Mouse (Mus musculus): ENCODE measurements around the gene Wars. TPM values are rescaled to one million over a fixed set of nuclear protein-coding genes. Genes with fewer than 3 reads are reported as not detected.

Wars gene
- polyA plus RNA-seq, 1 experiment from 2014 or later: 67.3 TPM

DNA sequence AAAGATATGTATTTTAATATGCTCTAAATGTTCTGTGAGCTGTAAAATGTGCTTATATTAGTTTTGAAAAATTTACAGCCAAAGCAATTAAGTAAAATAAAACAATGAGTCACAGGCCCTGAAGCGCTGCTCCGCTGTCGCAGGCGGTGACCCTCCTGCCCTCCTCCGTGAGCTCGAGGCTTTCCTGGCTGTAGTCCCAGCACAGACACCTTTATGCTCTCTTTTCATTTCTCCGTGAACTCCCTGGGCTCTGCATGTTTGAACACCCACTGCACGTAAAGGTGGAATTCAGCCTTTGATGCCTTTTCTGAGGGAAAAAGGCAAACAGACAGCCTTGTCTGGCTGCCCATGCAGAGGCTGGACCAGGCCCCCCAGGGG is 10.3 kb upstream of the Wars start:
- ATAC-seq (replicated peaks; ENCODE audit: low FRiP score, low read depth) (no peak), DNase-seq (ENCODE audit: low spot score) (no peak)
- 40% methylated on average over 8 of the region's 8 CpGs for WGBS
- TF ChIP-seq CTCF (IDR thresholded peaks at IDR 0.05; ENCODE audit: low read depth): no peak
- Histone ChIP-seq H3K4me2 (ENCODE audit: low read length) (no peak overlapping the region), H3K27ac (no peak overlapping the region), H3K9me3 (replicated peaks; ENCODE audit: low read length) (no peaks in the 10 kb centered on the region), H3K27me3 (ENCODE audit: insufficient read depth, low read length) (no peaks in the 10 kb centered on the region), H3K36me3 (ENCODE audit: insufficient read depth, low read length) (no peaks in the 10 kb centered on the region), H3K4me1 (replicated peaks; ENCODE audit: insufficient read depth, low read length) (0 out of 2 replicates have a peak, but pooled peaks cover 8% of the 10 kb centered on the region), H3K9ac (ENCODE audit: low read depth, low read length) (no peak overlapping the region), H3K4me3 (replicated peaks; ENCODE audit: low read depth, low read length) (no peak overlapping the region)

DNA sequence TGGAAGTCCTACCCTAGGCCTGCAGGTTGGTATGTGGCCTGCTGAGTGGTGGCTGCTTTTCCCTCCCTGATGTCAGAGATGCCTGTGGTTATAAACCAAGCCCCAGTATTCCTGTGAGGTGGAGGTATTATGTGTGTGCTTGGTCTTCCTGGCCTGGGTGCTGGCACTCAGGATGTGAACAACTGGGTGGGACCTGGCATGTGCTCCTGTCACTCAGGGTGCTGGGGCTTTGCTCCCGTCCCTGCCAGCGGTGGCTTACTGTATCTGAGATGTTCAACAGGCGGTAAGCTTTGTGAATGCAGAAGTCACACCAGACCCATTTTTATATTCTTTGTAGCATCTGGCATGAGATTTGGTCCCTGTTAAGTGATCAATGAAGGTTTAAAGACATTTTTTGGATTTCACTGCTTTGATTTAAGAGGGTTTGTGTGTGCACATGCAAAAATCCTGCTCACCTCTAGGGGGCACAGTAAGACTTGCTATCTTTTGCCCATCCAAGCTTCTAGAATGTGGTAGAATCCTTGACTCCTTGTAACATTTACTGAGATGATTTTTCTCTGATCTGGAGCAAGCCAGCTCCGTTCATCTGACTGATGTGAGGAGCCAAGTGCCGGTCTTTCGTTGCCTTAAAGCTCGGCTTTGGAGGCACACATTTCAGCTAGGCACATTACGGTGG is 9.8 kb upstream of the Wars start:
- Histone ChIP-seq H3K27me3 (ENCODE audit: insufficient read depth, low read length) (no peaks in the 10 kb centered on the region), H3K9ac (ENCODE audit: low read depth, low read length) (no peak overlapping the region), H3K36me3 (ENCODE audit: insufficient read depth, low read length) (no peaks in the 10 kb centered on the region), H3K27ac (no peak overlapping the region), H3K9me3 (replicated peaks; ENCODE audit: low read length) (no peaks in the 10 kb centered on the region), H3K4me1 (replicated peaks; ENCODE audit: insufficient read depth, low read length) (0 out of 2 replicates have a peak, but pooled peaks cover 8% of the 10 kb centered on the region), H3K4me3 (replicated peaks; ENCODE audit: low read depth, low read length) (no peak overlapping the region), H3K4me2 (ENCODE audit: low read length) (no peak overlapping the region)
- 63% methylated on average over 8 of the region's 8 CpGs for WGBS
- peak; percentile 88 for DNase-seq (ENCODE audit: low spot score)
- TF ChIP-seq CTCF (IDR thresholded peaks at IDR 0.05; ENCODE audit: low read depth): peak; percentile 92
- no peak for ATAC-seq (replicated peaks; ENCODE audit: low FRiP score, low read depth)

DNA sequence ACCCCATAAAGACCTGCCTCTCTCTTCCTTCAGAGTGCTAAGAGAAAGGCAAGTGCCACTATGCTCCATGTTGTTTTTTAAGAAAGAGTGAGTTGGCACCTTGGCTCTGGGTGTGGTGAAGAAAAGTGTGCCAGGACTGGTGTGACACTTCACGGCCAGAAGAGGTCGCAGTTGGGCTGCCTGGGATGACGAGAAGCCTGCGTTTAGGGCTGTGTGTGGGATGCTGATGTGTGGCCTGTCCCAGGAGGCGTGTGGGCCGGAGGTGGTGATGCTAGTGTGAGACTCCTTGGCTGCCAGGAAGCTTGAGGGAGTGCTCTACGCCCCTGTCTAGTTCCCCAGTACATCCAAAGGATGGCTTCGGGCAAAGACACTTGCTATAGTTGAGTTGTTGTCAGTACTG is 9.0 kb upstream of the Wars start:
- H3K9ac ChIP-seq (ENCODE audit: low read depth, low read length): no peak overlapping the region
- no peak overlapping the region for H3K4me3 ChIP-seq (replicated peaks; ENCODE audit: low read depth, low read length)
- DNase-seq (ENCODE audit: low spot score) (peak; percentile 67), ATAC-seq (replicated peaks; ENCODE audit: low FRiP score, low read depth) (no peak; the same call in 1 of the 2 replicates)
- no peak overlapping the region for H3K27ac ChIP-seq
- peak; percentile 85 for TF ChIP-seq CTCF (IDR thresholded peaks at IDR 0.05; ENCODE audit: low read depth)
- no peaks in the 10 kb centered on the region for H3K27me3 ChIP-seq (ENCODE audit: insufficient read depth, low read length)
- WGBS: 12% methylated on average over 8 of the region's 8 CpGs
- H3K4me1 ChIP-seq (replicated peaks; ENCODE audit: insufficient read depth, low read length): 0 out of 2 replicates have a peak, but pooled peaks cover 8% of the 10 kb centered on the region
- H3K36me3 ChIP-seq (ENCODE audit: insufficient read depth, low read length): no peaks in the 10 kb centered on the region
- no peak overlapping the region for H3K4me2 ChIP-seq (ENCODE audit: low read length)
- no peaks in the 10 kb centered on the region for H3K9me3 ChIP-seq (replicated peaks; ENCODE audit: low read length)

DNA sequence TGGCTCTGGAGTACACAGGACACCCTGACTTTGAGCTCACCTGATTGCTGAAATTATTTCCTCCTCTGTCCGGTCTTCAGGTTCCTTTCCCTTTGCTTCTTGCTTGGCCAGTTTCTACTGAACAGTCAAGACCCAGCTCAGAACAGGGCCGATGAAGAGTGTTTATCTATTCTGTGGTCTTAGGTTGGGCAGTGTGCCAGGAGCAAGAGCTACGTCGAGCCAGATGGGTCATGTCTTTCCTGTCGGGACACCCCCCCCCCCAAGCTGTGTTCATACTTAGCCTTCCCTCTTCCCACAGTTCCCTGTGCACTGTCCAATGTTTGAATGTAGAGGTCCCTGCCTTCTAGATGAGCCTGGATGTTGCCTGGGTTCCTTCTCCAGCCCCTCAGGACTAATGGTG is 7.4 kb upstream of the Wars start:
- DNase-seq (ENCODE audit: low spot score): peak; percentile 36
- Histone ChIP-seq H3K27me3 (ENCODE audit: insufficient read depth, low read length) (no peaks in the 10 kb centered on the region), H3K4me1 (replicated peaks; ENCODE audit: insufficient read depth, low read length) (no peaks in the 10 kb centered on the region), H3K4me2 (ENCODE audit: low read length) (no peak overlapping the region), H3K4me3 (replicated peaks; ENCODE audit: low read depth, low read length) (no peak overlapping the region), H3K9ac (ENCODE audit: low read depth, low read length) (no peak overlapping the region), H3K9me3 (replicated peaks; ENCODE audit: low read length) (no peaks in the 10 kb centered on the region), H3K36me3 (ENCODE audit: insufficient read depth, low read length) (no peaks in the 10 kb centered on the region), H3K27ac (no peak overlapping the region)
- TF ChIP-seq CTCF (IDR thresholded peaks at IDR 0.05; ENCODE audit: low read depth): no peak
- 49% methylated on average over 5 of the region's 5 CpGs for WGBS
- no peak for ATAC-seq (replicated peaks; ENCODE audit: low FRiP score, low read depth)

DNA sequence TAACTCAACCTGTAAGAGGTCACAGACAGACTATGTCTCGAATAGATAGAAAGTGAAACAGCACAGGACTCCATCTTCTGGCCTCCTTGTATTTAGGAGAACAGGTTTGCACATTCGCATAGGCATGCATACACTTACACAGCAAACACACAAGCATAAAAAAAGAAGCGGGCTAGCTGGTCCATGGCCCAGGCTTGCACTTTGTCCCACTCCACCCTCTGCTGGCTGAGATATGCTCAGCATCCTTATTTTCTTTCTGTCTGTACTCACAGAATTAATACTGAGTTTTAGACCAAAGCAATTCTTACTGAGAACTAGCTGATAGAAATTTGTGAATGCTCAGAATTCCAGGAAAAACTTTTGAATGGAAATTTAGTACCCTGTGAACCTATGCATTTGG is 2.0 kb upstream of the Wars start:
- ATAC-seq (replicated peaks; ENCODE audit: low FRiP score, low read depth) (no peak), DNase-seq (ENCODE audit: low spot score) (peak; percentile 62)
- peak; percentile 72 for TF ChIP-seq CTCF (IDR thresholded peaks at IDR 0.05; ENCODE audit: low read depth)
- H3K4me3 ChIP-seq (replicated peaks; ENCODE audit: low read depth, low read length): no peak overlapping the region
- no peaks in the 10 kb centered on the region for H3K27me3 ChIP-seq (ENCODE audit: insufficient read depth, low read length)
- H3K9ac ChIP-seq (ENCODE audit: low read depth, low read length): no peak overlapping the region
- no peak overlapping the region for H3K4me2 ChIP-seq (ENCODE audit: low read length)
- no peaks in the 10 kb centered on the region for H3K9me3 ChIP-seq (replicated peaks; ENCODE audit: low read length)
- no peaks in the 10 kb centered on the region for H3K36me3 ChIP-seq (ENCODE audit: insufficient read depth, low read length)
- H3K27ac ChIP-seq: no peak overlapping the region
- 61% methylated on average over 3 of the region's 3 CpGs for whole genome bisulfite sequencing
- peaks cover 5% of the 10 kb centered on the region; the same call in 1 of the 2 replicates for H3K4me1 ChIP-seq (replicated peaks; ENCODE audit: insufficient read depth, low read length)

DNA sequence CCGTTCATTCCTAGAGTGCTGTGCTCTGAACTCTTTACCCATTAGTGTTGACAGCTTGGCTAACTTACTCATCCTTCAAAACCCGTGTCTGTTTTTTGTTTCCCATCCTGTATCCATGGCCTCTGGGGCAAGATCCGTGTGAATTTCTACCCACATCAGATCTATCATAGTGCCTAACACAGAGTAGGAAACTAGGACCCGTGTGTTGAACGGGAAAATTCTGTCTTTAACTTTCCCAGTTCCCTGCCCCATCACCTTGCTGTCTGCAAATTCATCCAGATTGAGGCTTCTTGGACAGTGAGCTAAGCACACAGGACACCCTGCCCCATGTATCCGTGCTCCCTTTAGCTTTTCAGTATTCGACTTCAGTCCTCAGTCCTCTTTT is 450 bp upstream of the Wars start:
- Histone ChIP-seq H3K27me3 (ENCODE audit: insufficient read depth, low read length) (no peaks in the 10 kb centered on the region), H3K36me3 (ENCODE audit: insufficient read depth, low read length) (no peaks in the 10 kb centered on the region; the same call in 1 of the 2 replicates), H3K4me2 (ENCODE audit: low read length) (peak overlapping the region; percentile 79), H3K9ac (ENCODE audit: low read depth, low read length) (peak overlapping the region; percentile 44), H3K4me1 (replicated peaks; ENCODE audit: insufficient read depth, low read length) (peaks cover 5% of the 10 kb centered on the region; the same call in 1 of the 2 replicates), H3K27ac (no peak overlapping the region), H3K4me3 (replicated peaks; ENCODE audit: low read depth, low read length) (peak overlapping the region; percentile 77), H3K9me3 (replicated peaks; ENCODE audit: low read length) (no peaks in the 10 kb centered on the region)
- WGBS: under 1% methylated on average over 7 of the region's 7 CpGs
- no peak for DNase-seq (ENCODE audit: low spot score)
- ATAC-seq (replicated peaks; ENCODE audit: low FRiP score, low read depth): no peak
- no peak for TF ChIP-seq CTCF (IDR thresholded peaks at IDR 0.05; ENCODE audit: low read depth)

Data from kidney, postnatal 0 days (tissue).